Mouse (Mus musculus) stomach, embryonic 16.5 days (tissue): ENCODE measurements around the gene Tas1r1. TPM values are rescaled to one million over a fixed set of nuclear protein-coding genes. Genes with fewer than 3 reads are reported as not detected.

ENCODE experiments used
- polyA plus RNA-seq: library from polyadenylated mRNA; unstranded; fragments of >200 nt; fragmentation: Nextera tagmentation; extraction: Ambion mirVana; gene quantifications from 2 replicates; pipeline ENCODE4 v1.2.1, GENCODE M21; 2015

Gene Tas1r1
- polyA plus RNA-seq, 1 experiment from 2014 or later: 0.37 TPM

Other genes with a start within 250 kb of the Tas1r1 start
- 63.6 and 81.8 TPM in 2 replicates for gene Camta1, start 176.7 kb downstream of the Tas1r1 start, polyA plus RNA-seq
- 62.4 and 62.7 TPM in 2 replicates for gene Dnajc11, start 104.9 kb downstream of the Tas1r1 start, polyA plus RNA-seq
- 31.8 and 35.7 TPM in 2 replicates for gene Thap3, start 49.6 kb downstream of the Tas1r1 start, polyA plus RNA-seq
- gene Phf13, start 42.3 kb downstream of the Tas1r1 start, polyA plus RNA-seq: 18.3 and 21.0 TPM in 2 replicates
- gene Klhl21, start 29.8 kb downstream of the Tas1r1 start, polyA plus RNA-seq: 8.2 and 9.9 TPM in 2 replicates
- gene Zbtb48, start 10.9 kb downstream of the Tas1r1 start, polyA plus RNA-seq: 17.0 and 18.0 TPM in 2 replicates
- 18.7 and 20.9 TPM in 2 replicates for gene Nol9, start 753 bp upstream of the Tas1r1 start, polyA plus RNA-seq
- 12.3 and 14.1 TPM in 2 replicates for gene Plekhg5, start 33.9 kb upstream of the Tas1r1 start, polyA plus RNA-seq
- gene Tnfrsf25, start 77.4 kb upstream of the Tas1r1 start, polyA plus RNA-seq: 1.5 and 2.1 TPM in 2 replicates
- gene Espn, start 113.8 kb upstream of the Tas1r1 start, polyA plus RNA-seq: 8.6 and 9.1 TPM in 2 replicates
- gene Hes2, start 120.3 kb upstream of the Tas1r1 start, polyA plus RNA-seq: 0.56 and 0.75 TPM in 2 replicates
- gene Acot7, start 139.6 kb upstream of the Tas1r1 start, polyA plus RNA-seq: 57.3 and 60.4 TPM in 2 replicates
- 6.0 and 6.1 TPM in 2 replicates for gene Gpr153, start 235.7 kb upstream of the Tas1r1 start, polyA plus RNA-seq